Mouse (Mus musculus) midbrain, postnatal 0 days (tissue): ENCODE measurements around the gene Leng1. TPM values are rescaled to one million over a fixed set of nuclear protein-coding genes. Genes with fewer than 3 reads are reported as not detected.
A peak's percentile ranks its signal among the peaks of the same experiment; 100 is the strongest.

Experiments
- ATAC-seq: fragments of 200-750 bp; cut with Nextera tagmentation; 2 replicates; pipeline ENCODE4 v1.8.0; 2017; ENCODE audit warnings: moderate number of reproducible peaks, mild to moderate bottlenecking, moderate TSS enrichment, moderate library complexity; ENCODE audit not compliant: low FRiP score
- DNase-seq: peaks from one replicate; pipeline ENCODE4 v3.0.0-alpha.2; 2015; ENCODE audit warnings: low spot score
- H3K27ac ChIP-seq: fragments of 300-500 bp; sonication (generic); 2 replicates; pipeline ENCODE4 v1.5.1; 2014; ENCODE audit warnings: low read depth, mild to moderate bottlenecking, low read length, mixed read lengths
- H3K27me3 ChIP-seq: fragments of 300-500 bp; sonication (generic); 2 replicates; pipeline ENCODE4 v1.6.1; 2014; ENCODE audit warnings: low read length, control low read depth, mixed read lengths; ENCODE audit not compliant: insufficient read depth
- H3K36me3 ChIP-seq: fragments of 300-500 bp; sonication (generic); 2 replicates; pipeline ENCODE4 v1.6.1; 2014; ENCODE audit warnings: low read length, control low read depth, mixed read lengths; ENCODE audit not compliant: insufficient read depth
- H3K4me1 ChIP-seq: fragments of 300-500 bp; sonication (generic); 2 replicates; pipeline ENCODE4 v1.6.1; 2014; ENCODE audit warnings: mild to moderate bottlenecking, control low read depth, antibody characterized with exemption, low read length, mixed read lengths; ENCODE audit not compliant: insufficient read depth
- H3K4me2 ChIP-seq: fragments of 300-500 bp; sonication (generic); 2 replicates; pipeline ENCODE4 v1.6.1; 2014; ENCODE audit warnings: low read depth, mild to moderate bottlenecking, low read length, mixed read lengths; ENCODE audit not compliant: poor library complexity, severe bottlenecking
- H3K4me3 ChIP-seq: fragments of 300-500 bp; sonication (generic); 2 replicates; pipeline ENCODE4 v1.5.1; 2014; ENCODE audit warnings: low read depth, mild to moderate bottlenecking, low read length, moderate library complexity
- H3K9ac ChIP-seq: fragments of 300-500 bp; sonication (generic); replicated peaks from 2 replicates; pipeline ENCODE4 v1.6.1; 2014; ENCODE audit warnings: mild to moderate bottlenecking, low read length, moderate library complexity, mixed read lengths; ENCODE audit not compliant: poor library complexity, severe bottlenecking
- H3K9me3 ChIP-seq: fragments of 300-500 bp; sonication (generic); 2 replicates; pipeline ENCODE4 v1.6.1; 2016; ENCODE audit warnings: low read length, control low read depth
- CTCF ChIP-seq: IDR thresholded peaks from 2 replicates; pipeline ENCODE4 v1.5.1; 2016; ENCODE audit warnings: antibody characterized with exemption, mild to moderate bottlenecking
- WGBS: fragments of 180-500 bp; shearing (Covaris S2); extraction: QIAGEN DNeasy Blood & Tissue Kit; methylation state at CpG from one replicate; pipeline ENCODE4 v1.1.7; 2014; 5-methylcytosine and 5-hydroxymethylcytosine counted together
- polyA plus RNA-seq: library from polyadenylated mRNA; unstranded; fragments of >200 nt; fragmentation: Nextera tagmentation; extraction: Ambion mirVana; gene quantifications from 2 replicates; pipeline ENCODE4 v1.2.1, GENCODE M21; 2015
- total RNA-seq: library from RNA; depleted of rRNA; stranded (reverse); fragments of >200 nt; gene quantifications from 2 replicates; pipeline ENCODE4 v1.2.3, GENCODE M21; 2014

The Leng1 gene
- total and polyA plus RNA-seq, 2 experiments from 2014 or later, result 5.2 to 11.2 TPM

GRCm38 (mm10) chr7:3684698-3685097 is 19.1 kb upstream of the Leng1 start:
- H3K27me3 ChIP-seq, result no peaks in the 10 kb centered on the region
- no peak overlapping the region; the same call in 1 of the 2 replicates for H3K9ac ChIP-seq
- H3K27ac ChIP-seq, result peak overlapping the region; percentile 74
- TF ChIP-seq CTCF, result no peak
- H3K4me1 ChIP-seq, result peaks cover 12% of the 10 kb centered on the region; the same call in 1 of the 2 replicates
- no peak overlapping the region for H3K4me3 ChIP-seq
- peaks cover 20% of the 10 kb centered on the region for H3K36me3 ChIP-seq
- DNase-seq, result no peak
- no peaks in the 10 kb centered on the region for H3K9me3 ChIP-seq
- no peak overlapping the region for H3K4me2 ChIP-seq
- ATAC-seq, result no peak; the same call in 1 of the 2 replicates
- WGBS, result 58% methylated on average over 8 of the region's 8 CpGs

GRCm38 (mm10) chr7:3683908-3684550 is 18.4 kb upstream of the Leng1 start:
- no peaks in the 10 kb centered on the region for H3K27me3 ChIP-seq
- 44% methylated on average over 10 of the region's 10 CpGs for WGBS
- H3K4me3 ChIP-seq, result no peak overlapping the region
- ATAC-seq (peak; percentile 79), DNase-seq (peak; percentile 76)
- H3K9ac ChIP-seq, result peak overlapping the region; percentile 8; the same call in 1 of the 2 replicates
- H3K36me3 ChIP-seq, result peaks cover 24% of the 10 kb centered on the region
- H3K4me2 ChIP-seq, result 0 out of 2 replicates have a peak overlapping the region, but pooled peaks have one; percentile 6
- H3K9me3 ChIP-seq, result no peaks in the 10 kb centered on the region
- no peak for TF ChIP-seq CTCF
- peaks cover 12% of the 10 kb centered on the region; the same call in 1 of the 2 replicates for H3K4me1 ChIP-seq
- peak overlapping the region; percentile 74 for H3K27ac ChIP-seq

- H3K27ac ChIP-seq, result no peak within 1 kb of the TSS
- no peak within 1 kb of the TSS for H3K9ac ChIP-seq
- no peaks in the 10 kb centered on the region for H3K4me1 ChIP-seq
- no peak within 1 kb of the TSS for H3K4me3 ChIP-seq
- 55% methylated on average over 9 of the region's 9 CpGs for WGBS
- H3K4me2 ChIP-seq, result no peak within 1 kb of the TSS
- peaks cover 8% of the 10 kb centered on the region; the same call in 1 of the 2 replicates for H3K36me3 ChIP-seq
- H3K27me3 ChIP-seq, result no peaks in the 10 kb centered on the region
- no peak for TF ChIP-seq CTCF
- no peak for DNase-seq
- no peak for ATAC-seq
- no peaks in the 10 kb centered on the region for H3K9me3 ChIP-seq
These were observed 11.7 kb upstream of the Leng1 start, which contains the start of gene Tmc4 for GRCm38 (mm10) chr7:3677342-3677741. TSS of gene Tmc4 (minus strand) at chr7:3677553.

GRCm38 (mm10) chr7:3676371-3676770 is 10.7 kb upstream of the Leng1 start:
- no peak for TF ChIP-seq CTCF
- no peaks in the 10 kb centered on the region for H3K9me3 ChIP-seq
- H3K27ac ChIP-seq, result no peak overlapping the region
- H3K4me3 ChIP-seq, result no peak overlapping the region
- H3K36me3 ChIP-seq, result peaks cover 8% of the 10 kb centered on the region; the same call in 1 of the 2 replicates
- no peaks in the 10 kb centered on the region for H3K27me3 ChIP-seq
- no peak overlapping the region for H3K9ac ChIP-seq
- ATAC-seq (no peak), DNase-seq (no peak)
- no peak overlapping the region for H3K4me2 ChIP-seq
- H3K4me1 ChIP-seq, result no peaks in the 10 kb centered on the region
- WGBS, result 86% methylated on average over 12 of the region's 12 CpGs

- no peak overlapping the region for H3K27ac ChIP-seq
- no peak for TF ChIP-seq CTCF
- no peak overlapping the region for H3K4me2 ChIP-seq
- no peaks in the 10 kb centered on the region for H3K9me3 ChIP-seq
- ATAC-seq (peak; percentile 13; the same call in 1 of the 2 replicates), DNase-seq (no peak)
- H3K27me3 ChIP-seq, result no peaks in the 10 kb centered on the region
- no peak overlapping the region for H3K9ac ChIP-seq
- WGBS, result 78% methylated on average over 3 of the region's 3 CpGs
- peaks cover 8% of the 10 kb centered on the region; the same call in 1 of the 2 replicates for H3K36me3 ChIP-seq
- H3K4me1 ChIP-seq, result no peaks in the 10 kb centered on the region
- H3K4me3 ChIP-seq, result no peak overlapping the region
These were observed 9.5 kb upstream of the Leng1 start for GRCm38 (mm10) chr7:3675228-3675548.

GRCm38 (mm10) chr7:3674507-3675227 is 9.0 kb upstream of the Leng1 start:
- DNase-seq (peak; percentile 89), ATAC-seq (peak; percentile 85)
- Histone ChIP-seq H3K4me3 (no peak overlapping the region), H3K27ac (no peak overlapping the region), H3K4me2 (no peak overlapping the region), H3K9ac (no peak overlapping the region), H3K4me1 (no peaks in the 10 kb centered on the region), H3K9me3 (no peaks in the 10 kb centered on the region), H3K36me3 (peaks cover 8% of the 10 kb centered on the region; the same call in 1 of the 2 replicates), H3K27me3 (no peaks in the 10 kb centered on the region)
- WGBS, result 72% methylated on average over 10 of the region's 10 CpGs
- peak; percentile 91 for TF ChIP-seq CTCF
